Mouse (Mus musculus): Measurements from ENCODE around the gene Fat1. TPM values are rescaled to one million over a fixed set of nuclear protein-coding genes. Genes with fewer than 3 reads are reported as not detected.

Fat1 gene
- polyA plus RNA-seq, 1 experiment, result 0.01 TPM

DNA sequence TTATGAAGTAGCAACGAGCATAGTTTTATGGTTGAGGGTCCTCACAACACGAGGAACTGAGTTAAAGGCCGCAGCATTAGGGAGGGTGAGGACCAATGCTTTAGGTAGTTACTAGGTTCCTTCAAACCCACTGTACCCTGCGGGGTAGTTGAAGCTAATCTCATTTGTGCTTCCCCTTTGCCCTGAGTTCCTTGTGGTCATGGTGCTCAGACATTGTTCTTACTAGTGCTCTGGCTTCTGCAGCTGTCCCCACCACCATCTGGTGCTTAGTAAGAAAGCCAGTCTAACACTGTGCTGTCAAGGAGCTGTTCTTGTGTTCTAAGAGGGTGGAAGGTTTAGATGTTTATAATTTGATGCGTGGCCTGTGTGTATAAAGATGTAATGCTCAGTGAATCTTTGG lies 25.7 kb downstream of the Fat1 start:
- Histone ChIP-seq H3K36me3 (replicated peaks; ENCODE audit: low read length) (no peaks in the 10 kb centered on the region), H3K9me3 (peaks cover 35% of the 10 kb centered on the region), H3K4me3 (replicated peaks) (no peak overlapping the region), H3K27me3 (replicated peaks) (no peaks in the 10 kb centered on the region), H3K4me1 (no peaks in the 10 kb centered on the region)
- TF ChIP-seq FLI1 (IDR thresholded peaks at IDR 0.05; ENCODE audit: low read length) (no peak), GATA1 (IDR thresholded peaks at IDR 0.05; ENCODE audit: borderline replicate concordance, low read length) (no peak)

DNA sequence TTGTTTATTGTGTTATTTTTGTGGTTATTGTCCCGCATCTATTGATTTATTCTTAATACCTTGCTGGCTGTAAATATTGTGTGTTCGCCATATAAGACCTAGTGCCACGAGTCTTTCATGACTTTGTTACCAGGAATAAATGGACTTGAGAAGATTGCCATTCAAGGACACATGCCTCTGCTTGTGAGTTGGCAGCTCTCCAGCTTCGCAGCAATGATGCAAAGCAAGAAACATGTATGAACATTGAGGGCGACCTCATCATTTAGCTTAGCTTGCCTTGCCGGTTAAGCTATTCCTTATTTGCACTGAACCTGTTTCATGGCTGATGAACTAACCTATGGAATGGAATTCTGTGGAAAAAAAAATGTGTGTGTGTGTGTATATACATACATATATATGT lies 26.2 kb downstream of the Fat1 start:
- Histone ChIP-seq H3K9me3 (peaks cover 35% of the 10 kb centered on the region), H3K27me3 (replicated peaks) (no peaks in the 10 kb centered on the region), H3K4me1 (no peaks in the 10 kb centered on the region), H3K4me3 (replicated peaks) (no peak overlapping the region), H3K36me3 (replicated peaks; ENCODE audit: low read length) (no peaks in the 10 kb centered on the region)
- no peak for TF ChIP-seq FLI1 (IDR thresholded peaks at IDR 0.05; ENCODE audit: low read length)
- TF ChIP-seq GATA1 (IDR thresholded peaks at IDR 0.05; ENCODE audit: borderline replicate concordance, low read length), result no peak

DNA sequence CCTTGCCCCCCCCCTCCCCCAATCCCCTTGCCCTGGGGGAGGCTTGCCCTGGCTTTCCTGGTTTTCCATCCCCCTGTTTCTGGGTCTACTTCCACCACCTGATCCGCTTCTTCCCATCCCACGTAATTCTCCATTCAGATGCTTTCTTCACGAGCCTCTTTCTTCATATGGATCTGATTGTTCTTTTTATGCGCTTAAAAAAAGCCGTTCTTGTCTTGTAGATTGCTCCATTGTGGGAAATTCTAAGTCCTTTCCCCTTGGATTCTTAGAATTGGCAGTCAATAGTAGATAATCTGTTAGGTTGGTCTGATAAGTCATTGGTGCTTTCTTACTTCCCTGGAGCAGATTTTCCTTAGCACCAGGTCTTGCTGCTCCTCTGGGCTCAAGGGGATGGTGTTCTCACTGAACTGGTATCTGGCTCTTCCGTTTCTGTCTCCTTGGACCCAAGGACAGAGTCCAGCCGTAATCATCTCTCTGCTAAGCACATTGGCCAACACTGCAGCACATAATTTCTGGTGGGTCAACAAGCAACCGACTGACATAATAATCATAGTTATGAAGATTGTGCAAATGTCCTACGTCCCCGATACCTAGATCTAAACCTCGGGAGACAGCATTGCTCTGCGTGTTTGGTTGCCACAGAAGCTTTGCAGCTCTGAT lies 27.5 kb downstream of the Fat1 start:
- Histone ChIP-seq H3K4me1 (no peaks in the 10 kb centered on the region), H3K4me3 (replicated peaks) (no peak overlapping the region), H3K27me3 (replicated peaks) (no peaks in the 10 kb centered on the region), H3K9me3 (peaks cover 29% of the 10 kb centered on the region), H3K36me3 (replicated peaks; ENCODE audit: low read length) (no peaks in the 10 kb centered on the region)
- TF ChIP-seq FLI1 (IDR thresholded peaks at IDR 0.05; ENCODE audit: low read length) (no peak), GATA1 (IDR thresholded peaks at IDR 0.05; ENCODE audit: borderline replicate concordance, low read length) (no peak)

DNA sequence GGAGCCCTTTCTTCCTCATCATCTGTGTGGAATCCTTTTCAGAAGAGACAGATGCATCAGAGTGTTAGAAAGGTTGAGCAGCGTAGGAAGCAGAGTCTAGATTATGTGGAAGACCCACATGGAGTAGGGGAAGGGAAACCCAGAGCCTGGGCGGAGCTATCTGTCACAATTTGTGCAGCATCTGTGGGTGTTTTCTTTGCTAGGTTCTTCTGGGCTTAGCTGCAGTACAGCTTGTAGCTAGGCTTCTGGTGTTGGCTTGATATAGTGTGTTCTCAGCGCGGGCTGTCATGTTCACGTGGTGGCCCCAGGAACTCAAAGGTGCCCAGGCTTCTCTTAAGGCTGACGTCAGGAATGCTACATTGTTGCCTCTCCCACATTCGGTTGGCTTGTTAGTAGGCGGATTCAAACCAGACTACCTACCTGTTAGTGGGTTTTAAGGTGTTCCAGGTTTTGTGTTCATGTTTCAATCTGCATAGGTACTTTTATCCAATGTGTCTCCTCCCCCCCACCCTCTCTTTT lies 32.3 kb downstream of the Fat1 start:
- Histone ChIP-seq H3K27me3 (replicated peaks) (peaks cover 1% of the 10 kb centered on the region), H3K4me3 (replicated peaks) (no peak overlapping the region), H3K9me3 (peaks cover 7% of the 10 kb centered on the region), H3K36me3 (replicated peaks; ENCODE audit: low read length) (no peaks in the 10 kb centered on the region), H3K4me1 (no peaks in the 10 kb centered on the region)
- TF ChIP-seq GATA1 (IDR thresholded peaks at IDR 0.05; ENCODE audit: borderline replicate concordance, low read length) (no peak), FLI1 (IDR thresholded peaks at IDR 0.05; ENCODE audit: low read length) (no peak)

- no peaks in the 10 kb centered on the region for H3K4me1 ChIP-seq
- no peaks in the 10 kb centered on the region for H3K36me3 ChIP-seq (replicated peaks; ENCODE audit: low read length)
- H3K27me3 ChIP-seq (replicated peaks), result peaks cover 1% of the 10 kb centered on the region
- H3K9me3 ChIP-seq, result peaks cover 11% of the 10 kb centered on the region
- no peak for TF ChIP-seq FLI1 (IDR thresholded peaks at IDR 0.05; ENCODE audit: low read length)
- no peak for TF ChIP-seq GATA1 (IDR thresholded peaks at IDR 0.05; ENCODE audit: borderline replicate concordance, low read length)
- no peak overlapping the region for H3K4me3 ChIP-seq (replicated peaks)
These were observed 34.8 kb downstream of the Fat1 start for GRCm38 (mm10) chr8:44970093-44970492.

- no peaks in the 10 kb centered on the region for H3K36me3 ChIP-seq (replicated peaks; ENCODE audit: low read length)
- H3K4me3 ChIP-seq (replicated peaks), result no peak overlapping the region
- H3K9me3 ChIP-seq, result peaks cover 12% of the 10 kb centered on the region
- TF ChIP-seq FLI1 (IDR thresholded peaks at IDR 0.05; ENCODE audit: low read length) (no peak), GATA1 (IDR thresholded peaks at IDR 0.05; ENCODE audit: borderline replicate concordance, low read length) (no peak)
- H3K4me1 ChIP-seq, result no peaks in the 10 kb centered on the region
- peaks cover 1% of the 10 kb centered on the region for H3K27me3 ChIP-seq (replicated peaks)
These were observed 36.1 kb downstream of the Fat1 start for GRCm38 (mm10) chr8:44971346-44971745.

DNA sequence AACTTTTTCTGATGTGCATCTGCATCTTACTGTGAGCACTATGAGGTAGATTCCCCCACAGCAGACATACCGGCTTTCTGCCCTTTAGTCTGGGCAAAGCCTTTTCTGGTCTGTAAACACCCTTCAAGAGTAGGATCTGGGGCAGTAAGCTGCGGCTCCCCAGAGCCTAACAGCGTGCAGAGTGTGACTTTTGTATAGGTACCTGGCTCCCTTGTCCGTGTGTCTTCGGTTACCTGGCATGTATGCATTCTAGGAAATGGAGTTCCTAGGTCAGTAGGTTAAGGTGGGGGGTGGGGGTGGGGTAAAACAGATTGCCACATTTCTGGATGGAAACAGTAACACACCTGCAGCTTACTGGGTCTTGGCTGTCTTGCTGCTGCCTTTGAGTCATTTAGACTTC lies 36.7 kb downstream of the Fat1 start:
- H3K4me1 ChIP-seq, result no peaks in the 10 kb centered on the region
- TF ChIP-seq GATA1 (IDR thresholded peaks at IDR 0.05; ENCODE audit: borderline replicate concordance, low read length), result no peak

GRCm38 (mm10) chr8:44975113-44975512 lies 39.9 kb downstream of the Fat1 start:
- TF ChIP-seq FLI1 (IDR thresholded peaks at IDR 0.05; ENCODE audit: low read length) (no peak), GATA1 (IDR thresholded peaks at IDR 0.05; ENCODE audit: borderline replicate concordance, low read length) (no peak)
- peaks cover under 1% of the 10 kb centered on the region for H3K27me3 ChIP-seq (replicated peaks)
- no peak overlapping the region for H3K4me3 ChIP-seq (replicated peaks)
- H3K9me3 ChIP-seq, result peaks cover 25% of the 10 kb centered on the region
- no peaks in the 10 kb centered on the region for H3K4me1 ChIP-seq
- H3K36me3 ChIP-seq (replicated peaks; ENCODE audit: low read length), result no peaks in the 10 kb centered on the region

More for the DNA sequence above, 36.7 kb downstream of the Fat1 start:
- Histone ChIP-seq H3K36me3 (replicated peaks; ENCODE audit: low read length) (no peaks in the 10 kb centered on the region), H3K9me3 (peaks cover 15% of the 10 kb centered on the region), H3K27me3 (replicated peaks) (peaks cover 1% of the 10 kb centered on the region), H3K4me3 (replicated peaks) (no peak overlapping the region)

- no peak for TF ChIP-seq FLI1 (IDR thresholded peaks at IDR 0.05; ENCODE audit: low read length)
- TF ChIP-seq GATA1 (IDR thresholded peaks at IDR 0.05; ENCODE audit: borderline replicate concordance, low read length), result no peak
- H3K27me3 ChIP-seq (replicated peaks), result no peaks in the 10 kb centered on the region
- H3K9me3 ChIP-seq, result peaks cover 25% of the 10 kb centered on the region
- H3K4me1 ChIP-seq, result no peaks in the 10 kb centered on the region
- H3K36me3 ChIP-seq (replicated peaks; ENCODE audit: low read length), result no peaks in the 10 kb centered on the region
- no peak overlapping the region for H3K4me3 ChIP-seq (replicated peaks)
These were observed 40.4 kb downstream of the Fat1 start for GRCm38 (mm10) chr8:44975654-44976053.

DNA sequence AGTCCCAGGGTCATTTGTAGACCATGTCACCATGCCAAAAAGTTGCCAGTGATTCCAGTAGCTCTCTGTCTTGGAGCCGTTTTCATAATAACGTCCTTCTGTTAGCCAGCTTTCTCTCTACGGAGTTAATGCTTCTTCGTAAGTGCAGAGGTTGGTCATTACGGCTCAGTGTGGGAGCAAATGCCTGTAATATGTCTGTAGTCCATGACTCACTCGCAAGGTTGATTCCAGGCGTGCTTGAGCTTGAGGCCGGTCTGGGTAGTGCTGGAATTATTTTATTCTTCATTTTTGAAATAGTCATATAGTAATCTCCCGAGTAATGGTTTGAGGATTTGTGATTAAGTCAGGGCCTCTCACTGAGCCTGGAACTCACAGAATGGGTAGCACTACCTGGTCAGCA lies 43.4 kb downstream of the Fat1 start:
- no peaks in the 10 kb centered on the region for H3K36me3 ChIP-seq (replicated peaks; ENCODE audit: low read length)
- H3K9me3 ChIP-seq, result peaks cover 18% of the 10 kb centered on the region
- H3K4me1 ChIP-seq, result no peaks in the 10 kb centered on the region

More for the DNA sequence above, 43.4 kb downstream of the Fat1 start:
- TF ChIP-seq FLI1 (IDR thresholded peaks at IDR 0.05; ENCODE audit: low read length) (no peak), GATA1 (IDR thresholded peaks at IDR 0.05; ENCODE audit: borderline replicate concordance, low read length) (no peak)
- Histone ChIP-seq H3K4me3 (replicated peaks) (no peak overlapping the region), H3K27me3 (replicated peaks) (no peaks in the 10 kb centered on the region)

All from megakaryocyte, embryonic 14.5 days (primary cell).